Mouse (Mus musculus): ENCODE results near the gene Cst7. TPM values are rescaled to one million over a fixed set of nuclear protein-coding genes. Genes with fewer than 3 reads are reported as not detected.
A peak's percentile ranks its signal among the peaks of the same experiment; 100 is the strongest.
"Not testable (repeated sequence)": the region's sequence is repeated elsewhere in the genome, so short reads cannot be mapped to it uniquely, and the experiment has no call there.

Gene Cst7
- polyA plus RNA-seq (2012; rRNA removed) = 0.16 TPM in 1 of 2 replicates, not detected in the other

DNA sequence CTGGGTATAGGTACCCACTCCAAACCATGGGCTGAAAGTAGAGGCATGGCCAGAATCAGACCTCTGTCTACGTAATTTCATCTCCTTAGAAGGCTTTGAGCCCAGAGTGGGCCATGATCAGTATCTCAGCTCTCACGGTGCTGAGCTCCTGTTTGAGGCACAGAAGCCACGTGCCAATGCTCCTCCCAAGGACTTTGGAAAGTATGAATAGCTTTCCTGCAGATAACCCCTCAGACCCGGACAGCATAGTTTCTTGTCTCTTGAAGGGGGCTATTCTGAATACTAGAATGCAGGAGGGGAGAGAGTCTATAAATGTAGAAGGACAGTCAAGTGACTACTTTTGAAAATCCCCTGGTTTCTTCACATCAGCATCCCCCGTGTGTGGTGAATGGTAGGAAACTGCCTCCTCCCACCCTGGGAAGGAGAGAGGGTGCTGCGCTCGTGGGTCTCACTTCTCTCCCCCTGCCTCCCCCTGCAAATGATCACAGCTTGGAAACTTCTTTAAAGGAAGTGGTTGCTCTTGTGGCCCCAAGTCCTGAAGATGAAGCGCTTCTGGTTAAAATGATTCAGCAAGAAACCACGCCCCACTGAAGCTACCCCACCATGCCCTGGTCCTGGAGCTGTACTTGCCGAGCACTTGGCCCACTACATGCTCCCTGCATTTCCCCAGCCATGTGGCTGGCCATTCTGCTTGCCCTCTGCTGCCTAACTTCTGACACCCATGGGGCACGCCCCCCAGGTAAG lies at the start of gene Cst7:
TSS of gene Cst7 (plus strand) at position 569 of the 744 bp plus-strand sequence.
- no peak for DNase-seq (ENCODE audit: low read depth)
- no peak for TF ChIP-seq CTCF (IDR thresholded peaks at IDR 0.05; ENCODE audit: borderline replicate concordance, extremely low read depth, insufficient read depth, insufficient read length)
- TF ChIP-seq POLR2A (IDR thresholded peaks at IDR 0.05; ENCODE audit: borderline replicate concordance, extremely low read depth, insufficient read depth, insufficient read length, poor library complexity, severe bottlenecking) = no peak

DNA sequence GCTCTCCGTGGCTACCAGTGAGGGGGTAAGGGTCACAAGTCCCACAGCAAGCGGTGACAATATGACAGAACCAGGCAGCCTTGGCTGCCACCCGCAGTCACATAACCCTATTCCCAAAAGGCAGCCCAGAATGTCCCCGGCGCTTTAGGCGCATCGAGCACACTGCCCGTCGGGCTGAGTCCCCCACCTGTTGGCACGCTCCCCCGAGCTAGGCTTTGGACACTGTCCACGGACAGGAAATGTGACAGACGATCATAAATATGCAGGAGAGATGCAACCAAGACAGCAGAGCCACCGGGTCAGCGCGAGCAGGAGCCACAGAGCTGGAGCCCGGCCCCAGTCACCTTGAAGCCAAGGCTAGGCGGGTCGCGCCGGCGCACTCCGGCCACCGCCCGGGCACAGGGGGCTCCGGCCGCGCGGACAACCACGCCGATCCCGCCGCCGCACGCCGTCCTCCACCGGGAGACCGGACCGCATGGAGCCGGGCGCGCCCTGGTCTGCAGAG lies 44.5 kb upstream of the Cst7 start:
- DNase-seq (ENCODE audit: low read depth) = peak; percentile 6
- TF ChIP-seq CTCF (IDR thresholded peaks at IDR 0.05; ENCODE audit: borderline replicate concordance, extremely low read depth, insufficient read depth, insufficient read length) = no peak
- TF ChIP-seq POLR2A (IDR thresholded peaks at IDR 0.05; ENCODE audit: borderline replicate concordance, extremely low read depth, insufficient read depth, insufficient read length, poor library complexity, severe bottlenecking) = no peak

- not testable (repeated sequence) for DNase-seq (ENCODE audit: low read depth)
Measured at GRCm38 (mm10) chr2:150549576-150549975, 20.6 kb upstream of the Cst7 start.

DNA sequence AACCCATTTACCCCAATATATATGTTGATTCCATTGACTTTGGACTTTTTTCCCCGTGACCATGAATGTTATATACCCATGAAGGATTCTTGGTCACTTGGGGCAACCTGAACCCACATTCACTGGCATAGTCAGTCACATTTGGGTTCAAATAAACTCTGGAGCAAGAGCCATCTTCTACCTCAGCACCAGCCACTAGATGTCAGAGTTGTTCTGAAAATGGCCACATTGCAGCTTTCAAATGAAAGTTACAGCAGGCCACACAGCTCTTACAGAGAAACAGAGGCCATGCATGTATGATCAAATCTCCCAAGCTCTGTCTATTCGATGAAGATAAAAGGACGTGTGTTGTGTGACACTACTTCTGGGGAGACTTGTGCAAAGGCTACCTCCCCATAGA lies 11.6 kb upstream of the Cst7 start:
- peak; percentile 73 for DNase-seq (ENCODE audit: low read depth)
- TF ChIP-seq POLR2A (IDR thresholded peaks at IDR 0.05; ENCODE audit: borderline replicate concordance, extremely low read depth, insufficient read depth, insufficient read length, poor library complexity, severe bottlenecking) = no peak
- peak; percentile 57; the same call in 1 of the 2 replicates for TF ChIP-seq CTCF (IDR thresholded peaks at IDR 0.05; ENCODE audit: borderline replicate concordance, extremely low read depth, insufficient read depth, insufficient read length)

DNA sequence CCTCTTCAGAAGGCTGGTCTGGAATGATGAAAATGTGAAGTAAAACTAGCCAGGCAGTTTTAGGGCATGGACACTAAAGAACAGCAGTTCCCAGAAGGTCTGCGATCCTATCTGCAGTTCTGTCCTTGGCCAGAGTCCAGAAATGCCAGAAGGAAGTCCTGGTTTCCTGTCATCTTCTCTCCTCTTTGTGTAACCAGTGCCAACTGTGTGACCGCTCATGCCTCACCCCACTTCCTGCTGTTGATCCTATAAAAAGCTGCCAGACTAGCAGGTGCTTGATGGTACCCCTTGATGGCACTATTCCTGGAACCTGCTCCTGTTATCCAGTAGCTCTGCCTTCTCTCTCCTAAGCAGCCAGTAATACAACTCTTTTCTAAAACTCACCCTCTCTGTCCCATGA lies 3.2 kb upstream of the Cst7 start:
- no peak for DNase-seq (ENCODE audit: low read depth)
- TF ChIP-seq CTCF (IDR thresholded peaks at IDR 0.05; ENCODE audit: borderline replicate concordance, extremely low read depth, insufficient read depth, insufficient read length) = no peak
- TF ChIP-seq POLR2A (IDR thresholded peaks at IDR 0.05; ENCODE audit: borderline replicate concordance, extremely low read depth, insufficient read depth, insufficient read length, poor library complexity, severe bottlenecking) = no peak

DNA sequence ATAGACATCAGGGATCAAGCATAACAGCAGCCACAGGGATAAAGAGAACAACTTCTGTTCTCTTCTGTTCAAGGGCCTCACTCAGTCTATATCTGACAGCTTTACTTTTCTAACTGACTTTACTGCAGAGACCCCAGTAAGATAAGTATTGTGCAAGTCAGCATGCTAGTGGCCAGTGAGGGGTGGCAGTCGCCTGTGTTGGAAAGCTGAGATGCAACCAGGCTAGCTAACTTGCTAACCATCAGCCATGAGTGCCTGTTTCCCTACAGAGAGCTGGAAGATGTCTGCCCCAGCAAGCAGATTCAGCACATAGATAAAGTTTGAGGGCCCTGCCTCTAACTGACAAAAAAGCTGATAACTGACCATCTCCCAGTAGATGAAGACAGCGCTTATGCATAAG lies 546 bp downstream of the Cst7 start:
- DNase-seq (ENCODE audit: low read depth) = no peak
- no peak for TF ChIP-seq POLR2A (IDR thresholded peaks at IDR 0.05; ENCODE audit: borderline replicate concordance, extremely low read depth, insufficient read depth, insufficient read length, poor library complexity, severe bottlenecking)
- no peak for TF ChIP-seq CTCF (IDR thresholded peaks at IDR 0.05; ENCODE audit: borderline replicate concordance, extremely low read depth, insufficient read depth, insufficient read length)

DNA sequence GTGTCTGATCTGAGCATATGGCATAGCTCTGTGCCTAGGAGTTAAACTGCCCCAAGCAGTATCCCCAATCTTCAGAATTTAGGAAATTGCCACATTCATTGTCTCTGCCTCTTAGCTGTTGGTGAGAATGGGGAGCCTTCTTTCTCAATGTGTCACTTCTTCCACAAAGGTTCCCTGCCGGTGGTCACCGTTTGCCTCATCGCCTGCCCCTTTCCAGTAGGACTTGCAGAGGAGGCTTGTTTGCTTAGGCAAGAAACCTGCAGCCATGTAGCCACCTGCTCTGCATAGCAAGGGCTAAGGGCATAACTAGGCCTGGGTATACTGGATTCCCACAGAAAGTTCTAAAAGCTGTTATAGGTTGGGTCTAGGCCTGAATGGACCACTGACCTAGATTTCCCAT lies 2.2 kb downstream of the Cst7 start:
- no peak for DNase-seq (ENCODE audit: low read depth)

GRCm38 (mm10) chr2:150576256-150576655 lies 6.0 kb downstream of the Cst7 start:
- DNase-seq (ENCODE audit: low read depth) = no peak

More for the DNA sequence above, 2.2 kb downstream of the Cst7 start:
- TF ChIP-seq CTCF (IDR thresholded peaks at IDR 0.05; ENCODE audit: borderline replicate concordance, extremely low read depth, insufficient read depth, insufficient read length) (no peak), POLR2A (IDR thresholded peaks at IDR 0.05; ENCODE audit: borderline replicate concordance, extremely low read depth, insufficient read depth, insufficient read length, poor library complexity, severe bottlenecking) (no peak)

GRCm38 (mm10) chr2:150578603-150579002 lies 8.4 kb downstream of the Cst7 start:
- no peak for DNase-seq (ENCODE audit: low read depth)
- TF ChIP-seq POLR2A (IDR thresholded peaks at IDR 0.05; ENCODE audit: borderline replicate concordance, extremely low read depth, insufficient read depth, insufficient read length, poor library complexity, severe bottlenecking) (no peak), CTCF (IDR thresholded peaks at IDR 0.05; ENCODE audit: borderline replicate concordance, extremely low read depth, insufficient read depth, insufficient read length) (no peak)

More at GRCm38 (mm10) chr2:150576256-150576655, 6.0 kb downstream of the Cst7 start:
- TF ChIP-seq CTCF (IDR thresholded peaks at IDR 0.05; ENCODE audit: borderline replicate concordance, extremely low read depth, insufficient read depth, insufficient read length) (no peak), POLR2A (IDR thresholded peaks at IDR 0.05; ENCODE audit: borderline replicate concordance, extremely low read depth, insufficient read depth, insufficient read length, poor library complexity, severe bottlenecking) (no peak)

GRCm38 (mm10) chr2:150579628-150580027 lies 9.4 kb downstream of the Cst7 start:
- no peak for DNase-seq (ENCODE audit: low read depth)
- TF ChIP-seq CTCF (IDR thresholded peaks at IDR 0.05; ENCODE audit: borderline replicate concordance, extremely low read depth, insufficient read depth, insufficient read length) (no peak), POLR2A (IDR thresholded peaks at IDR 0.05; ENCODE audit: borderline replicate concordance, extremely low read depth, insufficient read depth, insufficient read length, poor library complexity, severe bottlenecking) (no peak)

- no peak for TF ChIP-seq POLR2A (IDR thresholded peaks at IDR 0.05; ENCODE audit: borderline replicate concordance, extremely low read depth, insufficient read depth, insufficient read length, poor library complexity, severe bottlenecking)
- TF ChIP-seq CTCF (IDR thresholded peaks at IDR 0.05; ENCODE audit: borderline replicate concordance, extremely low read depth, insufficient read depth, insufficient read length) = no peak
Measured at GRCm38 (mm10) chr2:150589076-150589475, 18.9 kb downstream of the Cst7 start.

More at GRCm38 (mm10) chr2:150589076-150589475, 18.9 kb downstream of the Cst7 start:
- DNase-seq (ENCODE audit: low read depth) = no peak

Data from brain, embryonic 14.5 days (tissue).